Mouse (Mus musculus) megakaryocyte-erythroid progenitor cell, adult 5-6 weeks (primary cell): Measurements from ENCODE around the gene Gli3. TPM values are rescaled to one million over a fixed set of nuclear protein-coding genes. Genes with fewer than 3 reads are reported as not detected.

Experiments
- ATAC-seq: replicated peaks from 2 replicates; pipeline ENCODE4 v1.8.0; 2016; ENCODE audit warnings: mild to moderate bottlenecking, inconsistent platforms; ENCODE audit not compliant: severe bottlenecking, poor library complexity, low FRiP score, low TSS enrichment
- total RNA-seq, 2 experiments: library from RNA; stranded (forward) in 1 of 2; stranded (reverse) in 1 of 2; fragments of 200-1000, 215-1000 nt in 1 of 2; fragments of >200 nt in 1 of 2; fragmentation: Nextera tagmentation in 1 of 2; gene quantifications; 2 replicates each; pipeline ENCODE4 v1.2.3; 2014 to 2017

The Gli3 gene
- total RNA-seq, 2 experiments from 2014 or later = not detected

DNA sequence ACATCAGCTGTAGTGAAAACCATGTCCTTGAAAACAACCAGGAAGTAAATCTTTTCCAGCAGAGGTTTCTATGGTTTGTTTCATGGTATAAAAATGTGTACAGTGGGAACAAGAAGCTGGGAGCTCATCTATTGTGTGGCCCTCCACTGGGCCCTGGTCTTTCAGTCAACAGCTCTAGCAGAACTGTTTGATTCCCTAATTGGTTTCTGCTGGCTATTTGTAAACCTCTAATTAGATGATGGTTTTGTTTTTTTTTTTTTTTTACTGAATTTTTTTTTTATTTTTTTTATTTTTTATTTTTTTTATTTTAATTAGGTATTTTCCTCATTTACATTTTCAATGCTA lies 229.4 kb downstream of the Gli3 start:
- ATAC-seq = no peak

- ATAC-seq = no peak
Measured at GRCm38 (mm10) chr13:15698284-15698683, 235.2 kb downstream of the Gli3 start.

GRCm38 (mm10) chr13:15699116-15699515 lies 236.1 kb downstream of the Gli3 start:
- no peak for ATAC-seq

- no peak for ATAC-seq
Measured at GRCm38 (mm10) chr13:15704669-15705068, 241.6 kb downstream of the Gli3 start.

- no peak for ATAC-seq
Measured at GRCm38 (mm10) chr13:15707481-15707881, 244.4 kb downstream of the Gli3 start.

GRCm38 (mm10) chr13:15713486-15713885 lies 250.5 kb downstream of the Gli3 start:
- ATAC-seq = no peak

DNA sequence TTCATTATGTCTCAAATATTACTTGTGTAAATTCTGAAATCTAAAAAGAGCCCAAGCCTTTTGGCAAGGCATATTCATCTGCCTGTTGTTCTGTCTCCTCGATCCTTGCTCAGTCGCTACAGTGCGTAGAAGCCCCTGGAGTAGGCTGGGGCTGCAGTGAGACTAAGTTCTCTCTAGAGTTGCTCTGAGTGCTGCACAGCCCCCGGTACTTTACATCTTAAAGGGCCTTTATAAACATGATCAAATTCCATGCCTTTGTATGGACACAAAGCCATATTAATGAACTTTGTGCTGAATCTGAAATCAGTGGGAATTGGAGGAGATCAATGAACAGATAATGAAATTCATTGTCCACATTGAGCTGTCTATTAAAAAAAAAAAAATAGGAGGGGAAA lies 251.3 kb downstream of the Gli3 start:
- no peak for ATAC-seq

DNA sequence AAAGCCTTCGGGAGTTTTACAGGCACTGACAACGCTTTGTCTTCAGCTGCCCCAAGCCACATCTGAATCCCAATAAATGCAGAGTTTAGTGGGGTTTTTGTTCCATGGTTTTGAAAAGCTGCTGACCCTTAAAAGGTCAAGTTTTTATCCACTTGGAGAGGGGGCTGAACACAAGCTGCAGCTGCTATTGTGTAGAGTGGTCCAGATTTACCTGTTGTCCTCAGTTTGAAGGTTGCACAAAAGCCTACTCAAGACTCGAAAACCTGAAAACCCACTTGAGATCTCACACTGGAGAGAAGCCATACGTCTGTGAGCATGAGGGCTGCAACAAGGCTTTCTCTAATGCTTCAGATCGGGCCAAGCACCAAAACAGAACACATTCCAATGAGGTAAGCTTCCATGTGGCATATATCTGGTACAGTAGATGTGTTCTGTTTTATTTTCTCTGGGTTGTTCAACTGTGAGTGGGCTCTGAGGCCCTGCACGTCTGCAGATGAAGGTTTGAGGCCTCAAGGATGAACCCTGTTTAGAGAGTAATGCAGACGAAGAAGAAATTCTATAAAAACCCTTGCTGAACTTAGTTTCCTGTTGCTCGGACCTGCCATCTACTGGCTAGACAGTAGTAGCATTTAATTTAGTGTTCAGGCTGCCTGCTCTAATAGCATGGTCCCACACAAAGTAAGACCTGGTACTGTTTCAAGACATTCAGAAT lies 251.8 kb downstream of the Gli3 start:
- 0 out of 2 replicates have a peak, but pooled peaks have one; percentile 47 for ATAC-seq

DNA sequence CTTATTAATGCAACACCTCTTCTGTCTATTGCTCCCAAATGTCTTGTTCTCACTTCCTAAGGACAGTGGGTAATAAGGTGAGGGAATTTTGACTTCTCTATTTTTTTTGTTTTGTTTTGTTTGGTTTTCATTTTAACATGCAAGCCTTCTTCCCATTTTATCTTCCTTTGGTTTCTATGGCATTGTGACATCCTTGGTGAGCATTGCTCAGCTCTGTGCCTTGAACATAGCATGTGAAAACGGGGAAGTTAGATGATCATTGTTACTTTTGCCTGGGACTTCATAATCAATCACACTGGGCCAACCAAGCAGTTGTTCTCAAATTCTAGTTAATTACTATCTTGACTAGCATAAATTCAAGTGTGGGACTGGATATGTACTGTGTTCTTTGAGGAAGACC lies 258.4 kb downstream of the Gli3 start:
- ATAC-seq = no peak

DNA sequence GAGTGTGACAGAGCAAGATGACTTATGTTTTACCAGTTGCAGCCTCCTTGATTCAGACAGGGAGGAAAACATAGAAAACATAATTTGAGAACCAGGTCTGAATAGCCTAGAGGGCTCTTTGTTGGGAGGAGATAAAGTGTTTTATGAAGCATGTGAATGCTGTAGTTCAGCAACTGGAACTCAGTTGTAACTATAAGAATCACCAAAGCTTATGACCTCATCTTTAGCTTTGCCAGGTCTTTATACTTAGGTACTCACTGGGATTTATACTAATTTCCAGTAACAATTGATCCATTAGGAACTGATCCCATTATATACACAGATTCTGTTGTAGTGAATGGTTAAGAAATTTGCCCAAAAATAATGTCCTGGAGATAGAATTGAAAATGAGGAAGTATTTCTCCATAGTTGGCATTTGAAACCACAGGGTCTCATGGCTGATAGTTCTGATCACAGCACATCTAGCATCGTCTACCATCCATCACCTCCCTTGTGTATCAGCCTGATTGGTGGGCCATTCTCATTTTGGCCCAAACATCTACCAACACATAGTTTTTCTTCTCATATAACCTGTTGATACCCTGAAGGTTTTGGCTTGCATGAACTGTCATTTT lies 259.8 kb downstream of the Gli3 start:
- ATAC-seq = no peak

DNA sequence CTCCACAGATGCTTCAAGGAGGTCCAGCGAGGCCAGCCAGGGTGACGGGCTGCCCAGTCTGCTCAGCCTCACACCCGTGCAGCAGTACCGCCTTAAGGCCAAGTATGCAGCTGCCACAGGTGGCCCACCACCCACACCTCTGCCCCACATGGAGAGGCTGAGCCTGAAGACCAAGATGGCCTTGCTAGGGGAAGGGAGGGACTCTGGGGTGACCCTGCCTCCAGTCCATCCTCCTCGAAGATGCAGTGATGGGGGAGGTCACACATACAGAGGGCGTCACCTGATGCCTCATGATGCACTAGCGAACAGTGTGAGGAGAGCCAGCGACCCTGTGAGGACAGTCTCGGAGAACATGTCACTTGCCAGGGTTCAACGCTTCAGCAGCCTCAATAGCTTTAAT lies 261.7 kb downstream of the Gli3 start:
- ATAC-seq = no peak

DNA sequence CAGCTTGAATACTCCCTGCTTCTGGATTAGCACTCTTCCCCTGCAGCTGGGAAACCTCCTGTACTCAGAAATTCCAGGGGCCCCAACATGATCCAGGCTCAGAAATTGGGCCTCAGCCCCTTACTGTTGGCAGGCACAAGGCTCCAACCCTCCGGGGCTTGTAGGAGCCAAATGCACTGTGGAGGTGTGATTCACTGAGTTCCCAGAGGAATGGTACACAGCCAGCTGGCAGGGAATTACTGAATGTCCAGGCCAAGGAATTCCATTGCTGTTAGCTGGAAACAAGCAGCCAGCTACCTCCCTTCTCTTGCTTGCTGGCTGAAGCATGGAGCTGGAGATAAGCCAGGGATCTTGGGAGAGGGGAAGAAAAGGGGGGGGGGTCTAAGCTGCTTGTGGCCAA lies 278.7 kb downstream of the Gli3 start:
- ATAC-seq = no peak

DNA sequence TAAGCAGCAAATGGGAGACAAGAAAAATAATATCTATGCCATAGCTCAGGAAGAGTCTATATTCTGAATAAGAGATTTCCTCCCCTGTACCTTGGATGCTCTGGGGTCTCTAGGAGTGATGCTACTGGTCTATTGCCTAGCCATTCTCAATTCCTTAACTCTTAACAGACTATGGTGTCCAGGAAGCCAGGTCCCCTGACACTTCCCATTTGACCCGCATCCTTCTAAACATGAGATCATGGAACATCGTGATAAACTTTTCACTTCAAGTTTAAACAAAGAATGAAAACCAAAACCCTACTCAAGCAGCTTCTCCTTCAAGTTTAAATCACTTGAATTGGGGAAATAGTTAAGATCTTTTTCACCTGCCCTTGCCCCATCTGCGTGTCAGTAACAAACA lies 279.3 kb downstream of the Gli3 start:
- no peak for ATAC-seq

DNA sequence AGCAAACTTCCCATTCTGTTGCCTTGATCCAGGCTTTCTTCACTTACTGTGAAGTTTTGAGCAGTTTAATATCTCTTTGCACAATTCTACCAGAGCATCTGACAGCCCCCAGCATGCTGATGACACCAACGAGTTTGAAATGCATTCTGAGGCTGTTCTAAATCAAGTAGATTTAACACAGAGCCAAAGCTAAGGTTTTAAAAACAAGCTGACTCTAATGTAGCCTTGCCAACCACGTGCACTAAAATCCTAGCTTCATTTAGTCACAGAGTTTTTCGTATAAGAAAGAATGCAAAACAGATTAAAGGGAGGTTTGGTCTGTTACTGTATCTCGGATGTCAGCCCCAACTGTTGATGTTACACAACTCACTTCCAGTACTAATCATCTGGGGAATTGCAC lies 279.7 kb downstream of the Gli3 start:
- no peak for ATAC-seq

- ATAC-seq = peak; percentile 89
Measured at GRCm38 (mm10) chr13:15758835-15759632, 296.0 kb downstream of the Gli3 start.

GRCm38 (mm10) chr13:15759633-15760441 lies 296.8 kb downstream of the Gli3 start:
- peak; percentile 68 for ATAC-seq

- no peak for ATAC-seq
Measured at GRCm38 (mm10) chr13:15762291-15762690, 299.3 kb downstream of the Gli3 start.

- peak; percentile 68; the same call in 1 of the 2 replicates for ATAC-seq
Measured at GRCm38 (mm10) chr13:15762901-15763417, 299.9 kb downstream of the Gli3 start.

DNA sequence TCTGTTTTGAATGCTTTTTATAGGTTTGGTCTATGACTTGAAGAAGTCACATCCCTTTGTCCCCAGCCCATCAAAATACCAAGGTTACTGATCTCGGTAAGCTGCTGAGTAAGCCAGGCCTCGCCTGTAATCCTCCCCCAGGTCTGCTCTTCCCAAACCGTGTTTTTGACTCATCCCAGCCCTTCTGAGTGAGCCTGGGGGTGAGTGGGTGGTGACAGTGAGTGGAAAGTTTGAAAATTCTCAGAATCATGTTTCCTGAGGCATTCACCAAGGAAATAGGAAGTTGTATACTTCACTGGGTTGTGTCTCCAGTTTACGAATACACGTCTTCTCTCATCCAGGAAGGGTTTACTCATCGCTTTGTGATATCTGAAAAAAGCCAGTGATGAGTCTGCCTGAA lies 314.6 kb downstream of the Gli3 start:
- ATAC-seq = no peak
